Mouse (Mus musculus): ENCODE data around the gene Arhgef16.

The Arhgef16 gene

GRCm38 (mm10) chr4:154293735-154294201, 7.7 kb downstream of the Arhgef16 start:
- DNase-seq (ENCODE audit: low read depth, low spot score), result no peak

- DNase-seq (ENCODE audit: low read depth, low spot score), result no peak
These were observed 17.8 kb downstream of the Arhgef16 start for GRCm38 (mm10) chr4:154283671-154284070.

- no peak for DNase-seq (ENCODE audit: low read depth, low spot score)
These were observed 22.0 kb downstream of the Arhgef16 start for GRCm38 (mm10) chr4:154279481-154279880.

- DNase-seq (ENCODE audit: low read depth, low spot score), result peak; percentile 4
These were observed 28.5 kb downstream of the Arhgef16 start for GRCm38 (mm10) chr4:154273000-154273399.

- DNase-seq (ENCODE audit: low read depth, low spot score), result no peak
These were observed 32.0 kb downstream of the Arhgef16 start for GRCm38 (mm10) chr4:154269520-154269919.

- DNase-seq (ENCODE audit: low read depth, low spot score), result no peak
These were observed 34.0 kb downstream of the Arhgef16 start for GRCm38 (mm10) chr4:154267511-154267910.

- no peak for DNase-seq (ENCODE audit: low read depth, low spot score)
These were observed 39.4 kb downstream of the Arhgef16 start for GRCm38 (mm10) chr4:154262071-154262470.

GRCm38 (mm10) chr4:154260755-154261154, 40.7 kb downstream of the Arhgef16 start:
- no peak for DNase-seq (ENCODE audit: low read depth, low spot score)

GRCm38 (mm10) chr4:154252537-154253255, 48.8 kb downstream of the Arhgef16 start:
- DNase-seq (ENCODE audit: low read depth, low spot score), result no peak

- no peak for DNase-seq (ENCODE audit: low read depth, low spot score)
These were observed 52.2 kb downstream of the Arhgef16 start for GRCm38 (mm10) chr4:154249316-154249715.

GRCm38 (mm10) chr4:154248092-154248805, 53.2 kb downstream of the Arhgef16 start:
- no peak for DNase-seq (ENCODE audit: low read depth, low spot score)

GRCm38 (mm10) chr4:154247207-154248091, 54.0 kb downstream of the Arhgef16 start:
- no peak for DNase-seq (ENCODE audit: low read depth, low spot score)

GRCm38 (mm10) chr4:154246115-154247040, 55.1 kb downstream of the Arhgef16 start:
- no peak for DNase-seq (ENCODE audit: low read depth, low spot score)

- DNase-seq (ENCODE audit: low read depth, low spot score), result no peak
These were observed 56.1 kb downstream of the Arhgef16 start for GRCm38 (mm10) chr4:154245342-154245741.

- DNase-seq (ENCODE audit: low read depth, low spot score), result no peak
These were observed 60.9 kb downstream of the Arhgef16 start for GRCm38 (mm10) chr4:154240608-154241007.

GRCm38 (mm10) chr4:154239199-154239598, 62.3 kb downstream of the Arhgef16 start:
- no peak for DNase-seq (ENCODE audit: low read depth, low spot score)

GRCm38 (mm10) chr4:154237306-154237705, 64.2 kb downstream of the Arhgef16 start:
- no peak for DNase-seq (ENCODE audit: low read depth, low spot score)

GRCm38 (mm10) chr4:154236893-154237292, 64.6 kb downstream of the Arhgef16 start:
- DNase-seq (ENCODE audit: low read depth, low spot score), result no peak

GRCm38 (mm10) chr4:154236001-154236400, 65.5 kb downstream of the Arhgef16 start:
- DNase-seq (ENCODE audit: low read depth, low spot score), result no peak

- DNase-seq (ENCODE audit: low read depth, low spot score), result no peak
These were observed 69.2 kb downstream of the Arhgef16 start for GRCm38 (mm10) chr4:154232295-154232694.

- DNase-seq (ENCODE audit: low read depth, low spot score), result no peak
These were observed 70.1 kb downstream of the Arhgef16 start for GRCm38 (mm10) chr4:154231380-154231779.
